Mouse (Mus musculus): ENCODE measurements at regions not wholly inside any gene's neighbourhood (a gene's known extent, or its start where the extent isn't known, plus 50 kb on each side); places are given as distances from the start of the nearest gene placed in this dataset.

- Histone ChIP-seq H3K27ac (ENCODE audit: low read length) (no peak overlapping the region), H3K4me1 (ENCODE audit: control insufficient read depth, insufficient read depth, low read length) (no peaks in the 10 kb centered on the region), H3K4me2 (ENCODE audit: low read length) (no peak overlapping the region), H3K9me3 (replicated peaks; ENCODE audit: control insufficient read depth, low read length, poor library complexity, severe bottlenecking) (no peaks in the 10 kb centered on the region), H3K27me3 (ENCODE audit: control insufficient read depth, insufficient read depth, low read depth, low read length) (no peaks in the 10 kb centered on the region), H3K36me3 (ENCODE audit: control insufficient read depth, insufficient read depth, low read length) (no peaks in the 10 kb centered on the region), H3K9ac (ENCODE audit: low read depth, low read length) (no peak overlapping the region), H3K4me3 (ENCODE audit: low read depth, low read length) (no peak overlapping the region)
- ATAC-seq: no peak
- WGBS: 80% methylated on average over 10 of the region's 10 CpGs
These were observed 527.0 kb upstream of the Jag1 start for GRCm38 (mm10) chr2:137643269-137644055.

GRCm38 (mm10) chr2:137635019-137635621 is 518.7 kb upstream of the Jag1 start:
- ATAC-seq: no peak
- Histone ChIP-seq H3K4me1 (ENCODE audit: control insufficient read depth, insufficient read depth, low read length) (no peaks in the 10 kb centered on the region), H3K9ac (ENCODE audit: low read depth, low read length) (no peak overlapping the region), H3K27me3 (ENCODE audit: control insufficient read depth, insufficient read depth, low read depth, low read length) (no peaks in the 10 kb centered on the region), H3K9me3 (replicated peaks; ENCODE audit: control insufficient read depth, low read length, poor library complexity, severe bottlenecking) (no peaks in the 10 kb centered on the region), H3K4me3 (ENCODE audit: low read depth, low read length) (no peak overlapping the region), H3K27ac (ENCODE audit: low read length) (no peak overlapping the region), H3K36me3 (ENCODE audit: control insufficient read depth, insufficient read depth, low read length) (no peaks in the 10 kb centered on the region), H3K4me2 (ENCODE audit: low read length) (no peak overlapping the region)
- WGBS: 82% methylated on average over 4 of the region's 4 CpGs

GRCm38 (mm10) chr2:137616637-137617036 is 500.2 kb upstream of the Jag1 start:
- no peak overlapping the region for H3K4me2 ChIP-seq (ENCODE audit: low read length)
- H3K4me3 ChIP-seq (ENCODE audit: low read depth, low read length): no peak overlapping the region
- no peaks in the 10 kb centered on the region for H3K4me1 ChIP-seq (ENCODE audit: control insufficient read depth, insufficient read depth, low read length)
- H3K9me3 ChIP-seq (replicated peaks; ENCODE audit: control insufficient read depth, low read length, poor library complexity, severe bottlenecking): no peaks in the 10 kb centered on the region
- no peak overlapping the region for H3K27ac ChIP-seq (ENCODE audit: low read length)
- no peak for ATAC-seq
- H3K36me3 ChIP-seq (ENCODE audit: control insufficient read depth, insufficient read depth, low read length): no peaks in the 10 kb centered on the region
- no peak overlapping the region for H3K9ac ChIP-seq (ENCODE audit: low read depth, low read length)
- H3K27me3 ChIP-seq (ENCODE audit: control insufficient read depth, insufficient read depth, low read depth, low read length): no peaks in the 10 kb centered on the region
- WGBS: 88% methylated on average over 3 of the region's 3 CpGs

- Histone ChIP-seq H3K4me3 (ENCODE audit: low read depth, low read length) (no peak overlapping the region), H3K4me1 (ENCODE audit: control insufficient read depth, insufficient read depth, low read length) (no peaks in the 10 kb centered on the region), H3K27ac (ENCODE audit: low read length) (no peak overlapping the region), H3K9ac (ENCODE audit: low read depth, low read length) (no peak overlapping the region), H3K36me3 (ENCODE audit: control insufficient read depth, insufficient read depth, low read length) (no peaks in the 10 kb centered on the region), H3K4me2 (ENCODE audit: low read length) (no peak overlapping the region), H3K9me3 (replicated peaks; ENCODE audit: control insufficient read depth, low read length, poor library complexity, severe bottlenecking) (no peaks in the 10 kb centered on the region), H3K27me3 (ENCODE audit: control insufficient read depth, insufficient read depth, low read depth, low read length) (no peaks in the 10 kb centered on the region)
- WGBS: 97% methylated on average over 2 of the region's 2 CpGs
- ATAC-seq: no peak
These were observed 497.3 kb upstream of the Jag1 start for GRCm38 (mm10) chr2:137613791-137614190.

- 85% methylated on average over 6 of the region's 6 CpGs for WGBS
- Histone ChIP-seq H3K4me3 (ENCODE audit: low read depth, low read length) (no peak overlapping the region), H3K9ac (ENCODE audit: low read depth, low read length) (no peak overlapping the region), H3K4me1 (ENCODE audit: control insufficient read depth, insufficient read depth, low read length) (no peaks in the 10 kb centered on the region), H3K27me3 (ENCODE audit: control insufficient read depth, insufficient read depth, low read depth, low read length) (no peaks in the 10 kb centered on the region), H3K4me2 (ENCODE audit: low read length) (no peak overlapping the region), H3K9me3 (replicated peaks; ENCODE audit: control insufficient read depth, low read length, poor library complexity, severe bottlenecking) (no peaks in the 10 kb centered on the region), H3K36me3 (ENCODE audit: control insufficient read depth, insufficient read depth, low read length) (no peaks in the 10 kb centered on the region), H3K27ac (ENCODE audit: low read length) (no peak overlapping the region)
- no peak for ATAC-seq
These were observed 492.1 kb upstream of the Jag1 start for GRCm38 (mm10) chr2:137608506-137608905.

GRCm38 (mm10) chr2:137598136-137598535 is 481.7 kb upstream of the Jag1 start:
- Histone ChIP-seq H3K4me2 (ENCODE audit: low read length) (no peak overlapping the region), H3K4me1 (ENCODE audit: control insufficient read depth, insufficient read depth, low read length) (no peaks in the 10 kb centered on the region), H3K9me3 (replicated peaks; ENCODE audit: control insufficient read depth, low read length, poor library complexity, severe bottlenecking) (no peaks in the 10 kb centered on the region), H3K27me3 (ENCODE audit: control insufficient read depth, insufficient read depth, low read depth, low read length) (no peaks in the 10 kb centered on the region), H3K36me3 (ENCODE audit: control insufficient read depth, insufficient read depth, low read length) (no peaks in the 10 kb centered on the region), H3K9ac (ENCODE audit: low read depth, low read length) (no peak overlapping the region), H3K27ac (ENCODE audit: low read length) (no peak overlapping the region), H3K4me3 (ENCODE audit: low read depth, low read length) (no peak overlapping the region)
- no peak for ATAC-seq
- WGBS: 93% methylated on average over 7 of the region's 7 CpGs

GRCm38 (mm10) chr2:137594509-137594908 is 478.1 kb upstream of the Jag1 start:
- H3K4me3 ChIP-seq (ENCODE audit: low read depth, low read length): no peak overlapping the region
- H3K27me3 ChIP-seq (ENCODE audit: control insufficient read depth, insufficient read depth, low read depth, low read length): no peaks in the 10 kb centered on the region
- no peaks in the 10 kb centered on the region for H3K36me3 ChIP-seq (ENCODE audit: control insufficient read depth, insufficient read depth, low read length)
- ATAC-seq: no peak
- no peak overlapping the region for H3K27ac ChIP-seq (ENCODE audit: low read length)
- H3K4me2 ChIP-seq (ENCODE audit: low read length): no peak overlapping the region
- H3K4me1 ChIP-seq (ENCODE audit: control insufficient read depth, insufficient read depth, low read length): no peaks in the 10 kb centered on the region
- no peak overlapping the region for H3K9ac ChIP-seq (ENCODE audit: low read depth, low read length)
- WGBS: 92% methylated on average over 4 of the region's 4 CpGs
- H3K9me3 ChIP-seq (replicated peaks; ENCODE audit: control insufficient read depth, low read length, poor library complexity, severe bottlenecking): no peaks in the 10 kb centered on the region

GRCm38 (mm10) chr2:137591551-137591950 is 475.1 kb upstream of the Jag1 start:
- Histone ChIP-seq H3K27me3 (ENCODE audit: control insufficient read depth, insufficient read depth, low read depth, low read length) (no peaks in the 10 kb centered on the region), H3K27ac (ENCODE audit: low read length) (no peak overlapping the region), H3K9ac (ENCODE audit: low read depth, low read length) (no peak overlapping the region), H3K9me3 (replicated peaks; ENCODE audit: control insufficient read depth, low read length, poor library complexity, severe bottlenecking) (no peaks in the 10 kb centered on the region), H3K4me1 (ENCODE audit: control insufficient read depth, insufficient read depth, low read length) (no peaks in the 10 kb centered on the region), H3K4me2 (ENCODE audit: low read length) (no peak overlapping the region), H3K36me3 (ENCODE audit: control insufficient read depth, insufficient read depth, low read length) (no peaks in the 10 kb centered on the region), H3K4me3 (ENCODE audit: low read depth, low read length) (no peak overlapping the region)
- 89% methylated on average over 1 of the region's 1 CpGs for WGBS
- no peak for ATAC-seq

- H3K4me2 ChIP-seq (ENCODE audit: low read length): no peak overlapping the region
- no peaks in the 10 kb centered on the region for H3K27me3 ChIP-seq (ENCODE audit: control insufficient read depth, insufficient read depth, low read depth, low read length)
- 17% methylated on average over 2 of the region's 2 CpGs for WGBS
- H3K4me1 ChIP-seq (ENCODE audit: control insufficient read depth, insufficient read depth, low read length): no peaks in the 10 kb centered on the region
- H3K9me3 ChIP-seq (replicated peaks; ENCODE audit: control insufficient read depth, low read length, poor library complexity, severe bottlenecking): no peaks in the 10 kb centered on the region
- H3K36me3 ChIP-seq (ENCODE audit: control insufficient read depth, insufficient read depth, low read length): no peaks in the 10 kb centered on the region
- no peak overlapping the region for H3K9ac ChIP-seq (ENCODE audit: low read depth, low read length)
- no peak for ATAC-seq
- no peak overlapping the region for H3K4me3 ChIP-seq (ENCODE audit: low read depth, low read length)
- no peak overlapping the region for H3K27ac ChIP-seq (ENCODE audit: low read length)
These were observed 465.0 kb upstream of the Jag1 start for GRCm38 (mm10) chr2:137581491-137581890.
